Mouse (Mus musculus) brown adipose tissue, adult 24 weeks (tissue): ENCODE results near the gene Cavin1. TPM values are rescaled to one million over a fixed set of nuclear protein-coding genes. Genes with fewer than 3 reads are reported as not detected.

Experiments used
- H3K27ac ChIP-seq: fragments of 200-500 bp; replicated peaks from 2 replicates; pipeline ENCODE4 v1.5.1; 2012; ENCODE audit warnings: low read depth, mild to moderate bottlenecking, low read length
- H3K4me1 ChIP-seq: fragments of 200-500 bp; 2 replicates; pipeline ENCODE4 v1.6.1; 2012; ENCODE audit warnings: low read length, mixed read lengths; ENCODE audit not compliant: control insufficient read depth, insufficient read depth, insufficient read length
- H3K4me3 ChIP-seq: fragments of 200-500 bp; 2 replicates; pipeline ENCODE4 v1.5.1; 2012; ENCODE audit warnings: low read depth, mild to moderate bottlenecking, low read length, moderate library complexity; ENCODE audit not compliant: insufficient read depth
- polyA plus RNA-seq: library from polyadenylated mRNA; stranded (reverse); fragments of >200 nt; gene quantifications from 2 replicates; pipeline ENCODE4 v1.2.4, GENCODE M21; 2012; ENCODE audit not compliant: missing spikeins, insufficient read depth, insufficient read length

Cavin1 gene
- polyA plus RNA-seq, 1 experiment: 279 TPM

DNA sequence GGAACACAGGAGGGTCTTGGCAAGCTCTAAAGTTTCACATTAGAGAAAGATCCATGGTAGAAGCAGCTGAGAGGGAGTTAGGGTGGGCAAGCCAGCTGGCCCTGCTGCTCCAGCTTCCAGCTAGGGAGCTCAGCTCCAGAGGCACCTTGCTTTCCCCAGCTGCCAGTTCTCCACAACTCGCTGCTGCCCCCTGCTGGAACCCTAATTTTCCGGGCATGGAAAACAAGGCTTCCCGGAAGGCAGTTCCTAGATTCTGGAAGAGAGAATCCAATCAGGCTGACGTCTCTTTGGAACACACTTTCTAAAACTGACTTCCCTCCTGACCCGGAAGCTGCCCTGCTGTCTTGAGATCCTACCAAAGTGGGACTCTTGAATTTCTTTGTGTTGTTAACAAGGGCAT is 13.4 kb downstream of the Cavin1 start:
- Histone ChIP-seq H3K27ac (0 out of 2 replicates have a peak overlapping the region, but pooled peaks have one; percentile 11), H3K4me3 (no peak overlapping the region), H3K4me1 (peaks cover 9% of the 10 kb centered on the region)

DNA sequence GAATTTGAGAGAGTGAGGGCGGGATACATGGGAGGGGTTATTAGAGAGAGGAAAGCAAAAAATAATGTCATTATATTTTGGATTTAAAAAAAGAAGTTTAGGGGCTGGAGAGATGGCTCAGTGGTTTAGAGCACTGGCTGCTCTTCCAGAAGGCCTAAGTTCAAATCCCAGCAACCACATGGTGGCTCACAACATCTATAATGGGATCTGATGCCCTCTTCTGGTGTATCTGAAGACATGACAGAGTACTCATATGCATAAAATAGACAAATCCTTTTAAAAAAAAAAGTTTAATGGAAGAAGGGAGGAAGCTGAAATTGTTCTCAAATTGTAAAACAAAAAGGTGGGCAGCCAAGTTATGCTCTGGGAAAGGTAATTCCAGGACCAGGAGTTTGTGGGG is 21.1 kb downstream of the Cavin1 start:
- H3K4me1 ChIP-seq: peaks cover 8% of the 10 kb centered on the region
- no peak overlapping the region for H3K27ac ChIP-seq
- no peak overlapping the region for H3K4me3 ChIP-seq

DNA sequence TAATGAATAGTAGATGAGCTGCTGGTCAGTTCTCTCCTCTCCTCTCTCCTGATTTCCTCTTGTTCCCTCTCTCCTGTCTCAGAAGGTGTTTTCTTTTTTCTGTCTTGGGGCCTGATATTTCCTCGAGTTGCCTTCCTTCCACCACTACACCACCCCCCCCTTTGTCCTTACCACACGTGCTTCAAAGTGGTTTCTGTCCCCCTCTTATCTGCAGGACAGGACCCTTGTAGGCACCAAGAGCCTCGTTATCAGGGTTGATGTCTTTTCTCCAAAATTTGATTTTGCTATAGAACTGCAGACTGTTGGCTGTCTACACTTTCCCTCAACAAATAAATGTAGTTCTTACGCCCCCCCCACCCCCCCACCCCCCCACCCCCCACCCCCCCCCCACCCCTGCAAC is 22.4 kb downstream of the Cavin1 start:
- Histone ChIP-seq H3K4me3 (no peak overlapping the region), H3K4me1 (peaks cover 8% of the 10 kb centered on the region), H3K27ac (no peak overlapping the region)

DNA sequence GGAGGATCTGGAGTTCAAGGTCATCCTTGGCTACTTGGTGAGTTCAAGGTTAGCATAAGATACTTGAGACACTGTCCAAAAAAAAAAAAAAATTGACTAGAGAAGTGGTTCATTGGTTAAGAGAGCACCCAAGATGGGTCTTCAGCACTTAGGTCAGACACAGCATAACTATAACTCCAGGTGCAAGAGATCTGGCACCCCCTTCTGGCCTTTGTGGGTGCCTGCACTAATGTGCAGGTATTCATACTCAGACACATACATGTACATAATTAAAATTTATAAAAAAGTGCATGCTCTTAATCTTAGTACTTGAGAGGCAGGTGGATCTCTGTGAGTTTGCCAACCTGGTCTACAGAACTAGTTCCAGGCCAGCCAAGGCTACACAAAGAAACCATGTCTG is 23.1 kb downstream of the Cavin1 start:
- H3K27ac ChIP-seq: no peak overlapping the region
- H3K4me1 ChIP-seq: peaks cover 8% of the 10 kb centered on the region

DNA sequence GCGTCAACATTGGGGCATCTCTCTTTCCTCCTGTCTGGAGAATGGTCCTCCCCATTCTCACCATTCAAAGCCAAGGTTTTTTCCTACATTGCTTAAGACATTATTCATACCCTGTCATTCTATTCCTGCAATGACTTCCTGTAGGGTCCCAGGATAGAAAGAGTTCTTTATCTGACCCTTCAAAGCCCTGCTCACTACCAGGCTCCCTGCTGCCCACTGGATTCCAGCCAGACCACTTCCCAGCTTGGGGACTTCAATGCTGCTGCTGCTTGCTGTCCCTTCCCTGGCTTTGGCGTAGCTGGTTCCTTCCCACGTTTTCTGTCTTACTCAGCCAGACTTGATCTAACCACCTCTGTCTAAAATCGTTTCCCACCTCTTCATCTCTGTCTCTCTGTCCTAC is 23.8 kb downstream of the Cavin1 start:
- Histone ChIP-seq H3K4me1 (peaks cover 2% of the 10 kb centered on the region; the same call in 1 of the 2 replicates), H3K27ac (no peak overlapping the region), H3K4me3 (no peak overlapping the region)

More for the DNA sequence above, 23.1 kb downstream of the Cavin1 start:
- H3K4me3 ChIP-seq: no peak overlapping the region

DNA sequence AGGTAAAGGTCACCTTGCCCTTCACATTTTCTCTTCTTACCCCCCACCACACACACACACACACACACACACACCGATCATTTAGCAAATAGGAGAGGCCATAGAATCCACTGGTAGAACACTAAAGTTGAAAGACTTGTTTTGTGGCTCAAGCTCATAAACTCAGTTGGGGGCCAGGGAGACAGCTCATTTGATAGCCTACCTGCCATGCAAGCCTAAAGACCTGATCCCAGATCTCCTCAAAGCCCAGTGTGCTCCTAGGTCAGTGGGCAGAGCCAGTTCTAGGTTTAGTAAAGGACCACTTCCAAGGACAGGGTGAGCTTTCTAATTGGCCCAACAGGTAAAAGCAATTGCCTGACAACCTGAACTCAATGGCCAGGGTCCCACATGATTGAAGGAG is 28.3 kb downstream of the Cavin1 start:
- no peak overlapping the region for H3K4me3 ChIP-seq

DNA sequence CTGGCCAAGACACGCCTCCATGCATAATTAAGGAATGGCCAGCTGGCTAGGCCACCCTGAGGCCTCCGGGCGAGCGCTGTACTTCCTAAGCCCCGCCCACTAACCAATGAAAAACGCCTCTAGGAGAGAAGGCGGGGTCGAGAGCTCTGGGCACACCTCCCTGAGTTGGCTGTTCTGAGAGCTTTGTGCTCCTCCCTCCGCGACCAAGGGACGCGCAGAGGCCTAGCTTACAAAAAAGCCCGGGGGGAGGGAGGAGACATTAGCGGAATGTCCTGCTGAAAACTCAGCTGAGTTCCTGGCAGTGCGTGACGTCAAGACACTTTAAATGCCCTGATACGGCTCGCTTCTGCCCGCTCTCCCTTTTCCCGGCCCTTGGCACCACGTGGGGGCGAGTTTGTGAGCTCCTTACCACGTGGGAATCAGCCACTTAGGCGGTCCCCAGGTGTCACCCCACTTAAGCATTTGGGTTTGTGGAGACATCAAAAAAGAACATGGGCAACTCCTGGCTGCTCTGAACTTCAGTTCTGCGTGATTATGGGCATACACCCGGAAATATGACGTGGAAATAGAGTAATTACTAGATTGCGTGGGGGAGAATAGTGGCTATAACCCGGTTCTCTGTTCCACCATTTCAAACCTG is 31.1 kb downstream of the Cavin1 start, which contains the start of gene Stat3:
Stat3 (minus strand) TSS at position 29 of the 640 bp plus-strand sequence.
- H3K4me1 ChIP-seq: peaks cover 15% of the 10 kb centered on the region
- peak within 1 kb of the TSS; percentile 68 for H3K4me3 ChIP-seq
- H3K27ac ChIP-seq: peak within 1 kb of the TSS; percentile 85

More for the DNA sequence above, 28.3 kb downstream of the Cavin1 start:
- H3K4me1 ChIP-seq: no peaks in the 10 kb centered on the region
- no peak overlapping the region for H3K27ac ChIP-seq

DNA sequence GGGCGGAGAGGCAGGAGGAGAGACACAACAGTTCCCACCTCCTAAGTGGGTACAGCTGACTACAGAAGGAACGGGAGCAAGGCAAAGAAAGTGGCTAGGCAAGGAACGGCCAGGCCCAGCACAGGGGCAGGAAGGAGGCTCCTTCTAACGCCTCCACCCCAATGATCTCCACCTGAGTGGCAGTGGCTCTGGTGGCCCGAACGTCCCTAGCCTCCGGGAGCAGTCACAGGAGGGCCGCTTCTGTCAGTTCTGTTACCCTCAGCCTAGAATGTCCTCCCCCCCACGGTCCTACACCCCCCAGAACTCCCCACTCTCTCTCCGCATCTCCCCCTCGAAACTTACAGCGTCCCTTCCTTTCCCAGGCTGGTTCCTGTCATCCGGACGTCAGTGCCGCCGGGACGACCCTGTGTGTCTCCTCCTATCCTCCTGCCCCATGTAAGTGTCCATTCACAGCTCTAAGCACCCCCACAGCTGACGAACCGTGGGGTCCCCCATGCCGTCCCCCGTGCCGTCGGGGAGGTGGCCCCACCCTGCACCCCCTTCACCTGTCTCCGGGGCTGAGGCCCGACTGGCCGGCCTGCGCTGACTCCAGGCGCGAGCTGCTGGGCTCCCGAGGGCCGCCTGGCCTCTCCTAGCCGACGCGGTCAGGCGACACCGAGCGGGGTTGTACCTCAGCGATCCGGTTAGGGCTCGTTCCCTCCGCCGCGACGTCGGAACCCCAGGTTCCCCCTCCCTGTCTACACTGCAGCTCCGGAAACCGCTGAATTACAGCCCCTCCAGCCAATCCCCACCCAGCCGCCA is 31.8 kb downstream of the Cavin1 start:
- H3K27ac ChIP-seq: peak overlapping the region; percentile 85
- H3K4me1 ChIP-seq: peaks cover 18% of the 10 kb centered on the region
- H3K4me3 ChIP-seq: peak overlapping the region; percentile 68

DNA sequence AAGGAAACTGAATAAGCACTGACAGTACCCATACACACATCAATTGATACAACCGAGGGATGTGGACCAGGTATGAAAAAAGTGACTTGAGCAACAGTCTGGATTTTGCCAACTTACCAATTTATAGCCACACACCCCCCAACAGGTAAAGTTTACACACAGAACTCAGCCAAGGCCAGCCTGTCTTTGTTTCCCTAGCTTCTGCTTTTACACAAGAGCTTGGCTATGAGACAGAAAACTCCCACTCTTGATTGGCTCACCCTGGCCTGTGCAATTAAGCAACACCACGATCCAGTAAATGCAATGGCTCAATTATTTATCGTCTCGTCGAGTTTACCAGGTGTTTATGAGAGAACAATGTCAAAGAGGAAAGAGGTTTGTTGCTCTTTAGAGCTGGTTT is 32.6 kb downstream of the Cavin1 start:
- Histone ChIP-seq H3K4me3 (peak overlapping the region; percentile 46), H3K27ac (0 out of 2 replicates have a peak overlapping the region, but pooled peaks have one; percentile 16), H3K4me1 (peaks cover 18% of the 10 kb centered on the region)

DNA sequence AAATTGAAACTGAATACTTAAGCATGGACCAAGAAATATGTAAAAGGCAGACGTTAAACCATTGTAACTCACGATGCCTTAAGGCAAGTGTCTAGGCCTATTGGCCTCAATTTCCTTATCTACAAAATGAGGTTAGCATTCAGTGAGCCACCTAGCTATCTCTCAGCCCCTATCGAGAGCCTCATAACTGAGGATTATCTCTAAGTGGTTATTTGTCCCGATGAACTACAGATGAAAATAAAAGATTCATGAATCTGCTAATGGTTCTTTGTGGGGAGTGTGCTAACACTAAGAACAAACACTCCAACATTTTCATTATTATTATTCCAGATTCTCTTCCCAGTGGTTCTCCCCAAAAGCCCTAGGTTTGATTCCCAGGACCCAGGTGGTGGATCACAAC is 33.4 kb downstream of the Cavin1 start:
- H3K27ac ChIP-seq: no peak overlapping the region
- peak overlapping the region; percentile 15 for H3K4me3 ChIP-seq
- peaks cover 18% of the 10 kb centered on the region for H3K4me1 ChIP-seq

DNA sequence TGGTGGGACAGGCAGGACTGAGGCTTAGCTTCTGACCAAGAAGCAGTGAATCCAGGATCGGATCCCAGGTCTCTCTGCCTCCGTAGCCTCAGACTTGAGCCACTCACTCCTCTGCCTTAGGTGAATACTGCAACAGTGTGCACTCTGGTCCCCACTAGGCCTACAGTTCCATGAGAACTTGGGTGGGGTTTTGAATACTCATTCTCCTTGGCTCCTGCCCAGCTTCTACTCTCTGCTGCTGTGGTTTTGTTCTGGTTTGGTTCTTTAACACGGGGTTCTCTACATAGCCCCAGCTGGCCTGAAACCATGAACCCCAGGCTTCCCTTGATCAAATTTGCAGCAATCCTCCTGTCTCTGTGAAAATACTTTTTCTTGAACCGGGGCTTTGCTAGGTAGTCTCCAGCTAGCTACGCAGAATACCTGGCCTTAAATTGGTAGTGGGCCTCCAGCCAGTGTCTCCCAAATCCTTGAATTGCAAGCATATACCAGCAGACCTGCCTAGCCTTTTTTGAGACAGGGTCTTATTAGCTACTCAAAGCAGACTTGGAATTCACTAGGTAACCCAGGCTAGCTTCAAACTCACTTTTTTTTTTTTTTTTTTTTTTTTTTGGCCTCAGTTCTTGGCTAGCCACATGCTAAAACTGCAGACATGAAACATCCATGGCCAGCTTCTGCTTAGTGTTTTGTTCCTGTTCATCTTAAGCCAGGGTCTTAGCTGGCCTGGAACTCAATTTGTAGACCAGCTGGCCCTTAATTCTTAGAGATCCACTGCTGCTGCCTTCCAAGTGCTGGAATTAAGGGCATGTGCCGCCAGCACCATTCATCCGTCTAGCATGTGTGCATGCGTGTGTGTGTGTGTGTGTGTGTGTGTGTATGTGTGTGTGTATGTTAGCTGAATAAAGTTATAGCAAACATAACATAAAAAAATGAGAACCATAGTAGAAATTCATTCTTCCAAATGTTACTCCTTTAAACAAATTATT is 35.0 kb downstream of the Cavin1 start:
- Histone ChIP-seq H3K4me3 (no peak overlapping the region), H3K27ac (no peak overlapping the region), H3K4me1 (peaks cover 20% of the 10 kb centered on the region)

DNA sequence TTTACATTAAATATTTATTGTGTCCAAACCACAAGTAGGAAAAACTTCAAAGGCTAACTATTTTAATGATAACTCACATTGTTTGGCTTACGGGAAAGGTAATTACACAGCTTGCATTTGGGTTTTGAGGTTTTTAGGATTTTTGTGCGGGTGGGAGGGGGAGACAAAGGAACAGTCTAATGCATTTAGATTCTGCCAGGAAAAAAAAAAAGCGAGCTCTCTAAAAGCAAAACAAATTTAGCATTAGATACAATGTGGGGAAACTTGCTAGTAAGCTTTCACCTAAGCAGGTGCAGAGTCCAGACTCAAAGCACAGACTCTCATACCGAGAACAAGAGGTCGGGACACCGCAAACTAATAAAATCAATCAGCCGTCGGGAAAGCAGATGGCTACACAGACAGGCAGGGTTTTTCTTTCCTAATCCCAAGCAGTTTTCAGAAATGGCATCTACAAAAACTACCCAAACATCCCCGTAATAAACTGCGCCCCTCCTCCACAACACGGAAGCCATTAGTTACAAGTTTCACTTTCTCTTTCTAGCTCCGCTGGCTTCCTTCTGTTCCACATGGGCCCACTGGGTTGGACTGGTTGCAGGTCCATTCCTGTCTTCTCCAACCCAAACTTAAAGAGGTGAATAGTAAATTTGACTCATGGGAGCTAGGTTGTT is 39.3 kb downstream of the Cavin1 start:
- Histone ChIP-seq H3K4me3 (peak overlapping the region; percentile 72), H3K4me1 (peaks cover 23% of the 10 kb centered on the region), H3K27ac (peak overlapping the region; percentile 32)

DNA sequence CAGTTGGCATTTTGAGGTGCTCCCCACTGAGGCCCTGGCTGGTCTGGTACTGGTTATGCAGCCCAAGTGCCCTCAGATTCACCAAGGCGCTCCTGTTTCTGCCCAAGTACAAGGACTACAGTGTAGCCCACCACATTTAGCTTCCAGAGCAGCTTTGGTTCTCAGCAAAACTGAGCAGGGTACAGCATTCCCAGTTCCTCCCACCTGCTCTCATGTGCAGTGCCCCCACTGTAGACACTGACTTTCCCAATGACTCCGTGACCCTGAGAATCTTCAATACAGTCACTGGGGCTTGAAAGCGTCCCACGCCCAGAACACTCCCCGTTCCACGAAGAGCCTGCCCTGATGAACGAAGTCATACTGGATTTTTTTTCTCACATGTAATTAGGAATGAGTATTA is 40.1 kb downstream of the Cavin1 start:
- H3K27ac ChIP-seq: no peak overlapping the region
- H3K4me1 ChIP-seq: peaks cover 17% of the 10 kb centered on the region
- H3K4me3 ChIP-seq: no peak overlapping the region

DNA sequence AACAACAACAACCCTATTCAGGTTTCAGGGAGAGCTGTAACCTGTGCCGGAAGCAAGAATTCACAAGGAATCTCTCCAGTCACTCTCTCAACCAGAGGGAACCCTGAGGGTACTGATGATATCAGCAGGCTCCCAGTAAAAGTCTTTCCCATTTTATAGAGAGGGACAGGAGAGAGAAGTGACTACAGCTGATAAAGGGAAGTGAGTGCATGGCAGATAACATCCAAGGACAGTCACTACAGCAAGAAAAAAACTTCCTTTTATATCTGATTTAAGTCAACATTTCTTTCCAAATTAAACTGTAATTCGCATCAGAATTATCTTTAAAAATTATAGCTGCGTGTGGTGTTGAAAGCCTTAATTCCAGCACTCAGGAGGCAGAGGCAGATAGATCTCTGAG is 43.3 kb downstream of the Cavin1 start:
- H3K27ac ChIP-seq: no peak overlapping the region
- no peak overlapping the region for H3K4me3 ChIP-seq
- H3K4me1 ChIP-seq: peaks cover 7% of the 10 kb centered on the region
